Mouse (Mus musculus): ENCODE data around the gene Apopt1.

The Apopt1 gene

DNA sequence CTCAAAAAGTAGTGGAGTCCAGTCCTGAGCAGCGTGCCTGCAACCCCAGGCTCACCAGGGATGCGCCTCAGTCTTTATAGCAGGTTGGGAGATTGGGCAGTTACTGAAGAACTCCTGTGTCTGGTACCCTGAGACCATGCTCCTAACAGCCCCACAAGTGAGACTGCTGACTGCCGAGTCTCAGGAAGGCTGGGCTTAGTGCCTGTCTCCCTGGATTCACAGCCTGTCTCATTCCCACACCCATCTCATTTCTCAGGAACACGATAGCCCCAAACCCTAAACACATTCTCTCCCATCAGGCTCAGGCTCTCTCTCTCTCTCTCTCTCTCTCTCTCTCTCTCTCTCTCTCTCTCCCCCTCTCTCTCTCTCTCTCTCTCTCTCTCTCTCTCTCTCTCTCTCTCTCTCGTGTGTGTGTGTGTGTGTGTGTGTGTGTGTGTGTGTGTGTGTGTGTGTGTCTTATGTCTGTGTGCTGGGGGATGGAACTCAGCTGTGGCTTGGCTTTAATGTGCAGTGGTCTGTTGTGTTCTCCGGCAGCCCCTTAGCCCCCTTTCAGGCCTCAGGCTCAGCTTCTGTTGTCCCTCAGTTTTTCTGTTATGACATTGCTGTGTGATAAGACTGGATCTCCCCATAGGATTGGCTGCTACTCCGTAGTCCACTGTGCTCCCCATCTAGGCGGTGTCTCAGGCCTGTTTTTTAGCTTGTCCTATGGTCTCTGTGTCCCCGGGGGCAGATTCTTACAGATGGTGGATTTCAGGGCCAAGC is 56.9 kb downstream of the Apopt1 start:
- no peak for DNase-seq (ENCODE audit: low spot score)

- DNase-seq (ENCODE audit: low spot score): no peak
These were observed 57.6 kb downstream of the Apopt1 start for GRCm38 (mm10) chr12:111770651-111771050.

DNA sequence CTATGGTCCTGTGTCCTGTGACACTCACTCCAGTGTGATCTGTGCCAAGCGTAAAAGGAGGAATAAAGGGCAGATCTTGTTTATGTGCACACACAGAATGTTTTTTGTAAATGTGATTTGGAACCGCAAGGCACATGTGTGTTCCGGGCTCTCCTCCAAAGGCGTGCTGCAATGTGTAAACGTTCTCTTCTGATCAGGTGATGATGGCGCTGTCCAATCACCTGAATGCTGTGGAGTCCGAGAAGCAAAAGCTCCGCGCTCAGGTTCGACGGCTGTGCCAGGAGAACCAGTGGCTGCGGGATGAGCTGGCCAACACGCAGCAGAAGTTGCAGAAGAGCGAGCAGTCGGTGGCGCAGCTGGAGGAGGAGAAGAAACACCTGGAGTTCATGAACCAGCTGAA is 61.1 kb downstream of the Apopt1 start:
- DNase-seq (ENCODE audit: low spot score): no peak

DNA sequence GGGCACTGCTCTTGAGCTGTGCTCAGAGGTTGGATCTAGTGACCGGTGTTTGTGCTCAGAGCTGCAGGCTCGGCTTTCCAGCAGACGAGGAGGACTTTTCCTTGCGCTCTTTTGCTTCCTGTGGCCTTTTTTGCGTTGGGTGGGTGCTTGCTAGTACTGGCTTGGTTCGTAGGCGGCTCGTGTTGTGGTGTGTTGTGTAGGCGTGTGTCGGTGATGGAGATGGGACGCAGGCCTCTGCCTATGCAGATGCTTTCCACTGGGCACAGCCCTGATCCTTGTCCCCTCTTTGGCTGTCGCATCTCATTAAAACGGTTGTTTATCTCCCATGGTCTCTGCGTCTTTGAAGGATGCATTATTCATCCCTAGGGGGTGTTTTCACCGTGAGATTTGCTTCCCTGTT is 61.8 kb downstream of the Apopt1 start:
- no peak for DNase-seq (ENCODE audit: low spot score)

DNA sequence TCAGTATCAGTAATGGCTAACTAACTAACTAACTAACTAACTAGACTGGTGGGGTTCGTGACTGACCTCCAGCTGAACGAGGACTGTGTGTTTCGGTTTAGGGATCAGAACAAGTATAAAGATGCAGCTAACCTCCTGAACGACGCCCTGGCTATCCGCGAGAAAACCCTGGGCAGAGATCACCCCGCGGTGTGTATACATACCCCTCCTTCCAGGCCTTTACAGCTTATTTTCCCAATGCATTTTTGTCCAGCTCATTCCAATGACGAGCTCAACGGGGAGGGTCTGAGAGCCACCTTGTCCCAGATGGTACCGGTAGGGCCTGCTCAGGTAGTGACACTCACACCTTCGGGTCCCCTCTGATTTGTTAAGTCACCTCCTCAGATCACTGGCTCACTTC is 64.9 kb downstream of the Apopt1 start:
- no peak for DNase-seq (ENCODE audit: low spot score)

- DNase-seq (ENCODE audit: low spot score): no peak
These were observed 66.5 kb downstream of the Apopt1 start for GRCm38 (mm10) chr12:111779544-111779943.

GRCm38 (mm10) chr12:111785174-111785573 is 72.1 kb downstream of the Apopt1 start:
- DNase-seq (ENCODE audit: low spot score): no peak

DNA sequence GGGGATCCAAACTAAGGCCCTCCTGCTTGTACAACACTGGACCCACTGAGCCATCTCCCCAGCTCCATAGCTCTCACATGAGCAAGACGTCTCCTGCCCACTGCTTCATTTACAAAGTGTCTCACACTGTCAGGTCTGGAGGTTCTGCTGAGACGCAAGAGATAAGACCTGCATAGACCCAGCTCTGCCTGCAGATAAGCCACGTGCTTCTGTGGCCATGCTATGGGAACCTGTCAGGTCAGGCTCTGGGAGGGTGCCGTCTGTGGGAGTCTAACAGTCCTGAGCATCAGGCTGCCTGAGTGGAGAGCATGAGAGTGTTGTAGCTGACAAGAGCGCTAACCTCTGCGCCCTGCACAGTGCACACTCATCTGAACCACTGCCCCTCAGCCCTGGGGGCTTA is 74.0 kb downstream of the Apopt1 start:
- DNase-seq (ENCODE audit: low spot score): no peak

DNA sequence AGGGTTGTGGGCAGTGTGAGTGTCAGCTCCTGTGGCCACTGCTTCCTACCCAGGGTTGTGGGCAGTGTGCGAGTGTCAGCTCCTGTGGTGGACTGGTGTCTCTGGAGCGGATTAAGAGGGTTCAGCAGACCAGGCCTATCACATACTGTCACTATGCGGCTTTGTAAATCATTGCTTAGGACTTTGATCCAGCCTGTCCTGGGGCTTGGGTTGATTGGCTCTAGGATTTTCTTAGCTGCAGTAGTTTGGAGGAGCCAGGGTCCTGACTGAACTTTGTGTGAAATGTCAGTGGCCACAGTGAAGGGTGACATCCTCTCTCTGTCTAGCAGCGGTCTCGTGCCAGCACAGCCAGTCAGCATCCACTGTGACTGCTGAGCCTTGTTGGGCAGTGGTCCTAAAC is 77.0 kb downstream of the Apopt1 start:
- DNase-seq (ENCODE audit: low spot score): no peak

- no peak for DNase-seq (ENCODE audit: low spot score)
These were observed 77.6 kb downstream of the Apopt1 start for GRCm38 (mm10) chr12:111790631-111791030.

- no peak for DNase-seq (ENCODE audit: low spot score)
These were observed 78.5 kb downstream of the Apopt1 start for GRCm38 (mm10) chr12:111791474-111792104.

- peak; percentile 78 for DNase-seq (ENCODE audit: low spot score)
These were observed 81.0 kb downstream of the Apopt1 start for GRCm38 (mm10) chr12:111794102-111794501.

DNA sequence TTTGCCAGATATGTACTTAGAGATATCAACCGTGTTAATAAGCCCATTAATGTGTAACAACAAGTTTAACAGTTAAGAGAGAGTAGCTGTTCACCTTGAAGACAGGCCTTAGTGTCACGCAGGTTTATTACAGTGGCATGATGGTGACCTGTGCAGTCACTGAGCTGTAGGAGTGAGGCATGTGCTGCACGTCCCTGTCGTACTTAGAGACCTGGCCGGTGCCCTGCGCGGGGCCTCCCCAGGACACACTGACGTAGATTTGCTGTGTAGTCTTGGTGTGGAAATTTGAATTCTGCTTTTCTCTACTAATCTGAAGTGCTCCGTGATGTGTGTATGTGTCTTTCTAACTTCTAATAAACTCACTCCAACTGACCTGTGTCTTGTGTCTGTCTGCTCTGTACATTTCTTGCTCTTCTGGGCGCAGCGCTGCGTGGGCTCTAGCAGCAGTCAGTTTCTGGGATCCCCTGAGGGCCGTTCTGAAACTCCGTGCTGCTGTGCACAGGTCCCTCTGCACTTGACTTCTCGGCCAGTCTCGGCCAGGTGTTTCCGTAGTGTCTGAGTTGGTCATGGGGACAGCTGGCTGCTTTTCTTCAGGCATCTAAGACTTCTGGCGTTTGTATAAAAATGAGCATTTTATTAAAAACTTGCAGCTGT is 81.6 kb downstream of the Apopt1 start:
- DNase-seq (ENCODE audit: low spot score): no peak

GRCm38 (mm10) chr12:111795180-111795895 is 82.3 kb downstream of the Apopt1 start:
- DNase-seq (ENCODE audit: low spot score): peak; percentile 34

DNA sequence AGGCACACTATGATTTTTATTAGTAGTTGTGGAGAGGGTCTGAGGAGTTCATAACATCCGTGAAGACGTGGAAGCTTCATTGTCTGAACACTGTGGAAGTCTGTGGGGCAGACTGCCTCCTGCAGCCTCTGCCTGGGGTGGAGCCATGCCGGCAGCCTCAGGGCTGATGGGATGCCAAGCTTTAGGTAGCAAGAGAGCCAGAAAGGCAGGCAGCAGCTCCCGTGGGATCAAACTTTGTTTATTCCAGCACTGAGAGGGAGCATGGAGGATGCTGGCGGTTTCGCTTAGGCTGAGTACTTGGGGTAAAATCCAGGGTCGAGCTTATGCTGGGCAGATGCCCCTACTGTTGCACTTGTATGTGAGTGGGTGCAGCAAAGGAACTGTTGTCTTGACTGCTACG is 84.2 kb downstream of the Apopt1 start:
- peak; percentile 57 for DNase-seq (ENCODE audit: low spot score)

GRCm38 (mm10) chr12:111798493-111798892 is 85.4 kb downstream of the Apopt1 start:
- no peak for DNase-seq (ENCODE audit: low spot score)

- DNase-seq (ENCODE audit: low spot score): peak; percentile 74
These were observed 87.6 kb downstream of the Apopt1 start for GRCm38 (mm10) chr12:111800459-111801183.

DNA sequence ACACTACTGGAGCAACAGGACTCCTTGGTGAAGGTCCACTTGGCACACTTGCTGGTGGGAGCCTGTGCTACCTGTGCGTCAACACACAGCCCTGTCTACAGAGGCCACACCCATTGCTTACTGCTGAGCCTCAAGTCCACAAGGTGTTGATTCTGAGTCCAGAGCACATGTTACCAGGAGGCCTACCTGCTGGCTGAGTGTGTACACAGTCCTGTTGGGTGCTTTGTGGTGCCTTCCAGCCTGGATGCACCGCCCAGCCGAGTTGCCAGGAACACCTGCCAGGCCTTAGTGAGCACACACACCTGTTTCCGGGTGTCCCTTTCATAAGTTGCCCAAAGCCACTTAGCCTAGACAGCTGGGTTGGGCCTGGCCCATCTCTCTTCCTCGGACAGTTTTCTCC is 90.5 kb downstream of the Apopt1 start:
- no peak for DNase-seq (ENCODE audit: low spot score)

Data from adipocyte (in vitro differentiated cells).